Mouse (Mus musculus): ENCODE measurements around the gene Ddx4. TPM values are rescaled to one million over a fixed set of nuclear protein-coding genes. Genes with fewer than 3 reads are reported as not detected.

Gene Ddx4
- polyA plus RNA-seq, 1 experiment = not detected

DNA sequence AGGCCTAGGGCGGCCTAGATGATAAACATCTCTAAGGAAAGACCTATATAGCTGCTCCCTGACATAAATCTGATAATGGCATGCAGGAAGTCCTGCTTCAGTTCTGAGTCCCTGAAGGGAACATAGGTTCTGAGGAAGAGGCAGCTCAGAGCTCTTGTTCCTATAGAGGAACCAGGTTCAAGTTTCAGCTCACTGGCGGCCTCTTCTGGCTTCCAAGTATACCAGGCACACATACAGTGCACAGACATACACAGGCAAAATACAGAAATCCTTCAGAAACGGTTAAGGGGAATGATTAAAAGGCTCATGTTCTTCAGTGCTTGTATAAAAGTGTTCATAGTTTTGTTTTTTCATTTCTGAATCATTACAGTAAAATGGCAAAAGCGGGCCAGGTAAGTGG is 25.9 kb upstream of the Ddx4 start:
- Histone ChIP-seq H3K27me3 (ENCODE audit: control insufficient read depth, insufficient read depth, low read length) (no peaks in the 10 kb centered on the region), H3K4me3 (ENCODE audit: low read depth, low read length) (no peak overlapping the region), H3K27ac (ENCODE audit: insufficient read depth, low read depth, low read length) (no peak overlapping the region), H3K4me1 (ENCODE audit: control insufficient read depth, insufficient read depth, insufficient read length, low read length) (no peaks in the 10 kb centered on the region), H3K36me3 (ENCODE audit: control insufficient read depth, insufficient read depth, low read length) (no peaks in the 10 kb centered on the region)
- TF ChIP-seq POLR2A (IDR thresholded peaks at IDR 0.05; ENCODE audit: low read depth, low read length) (no peak), CTCF (IDR thresholded peaks at IDR 0.05; ENCODE audit: extremely low read depth, insufficient read length, insufficient replicate concordance, low read depth, low read length) (no peak)
- WGBS = 89% methylated on average over 4 of the region's 4 CpGs

DNA sequence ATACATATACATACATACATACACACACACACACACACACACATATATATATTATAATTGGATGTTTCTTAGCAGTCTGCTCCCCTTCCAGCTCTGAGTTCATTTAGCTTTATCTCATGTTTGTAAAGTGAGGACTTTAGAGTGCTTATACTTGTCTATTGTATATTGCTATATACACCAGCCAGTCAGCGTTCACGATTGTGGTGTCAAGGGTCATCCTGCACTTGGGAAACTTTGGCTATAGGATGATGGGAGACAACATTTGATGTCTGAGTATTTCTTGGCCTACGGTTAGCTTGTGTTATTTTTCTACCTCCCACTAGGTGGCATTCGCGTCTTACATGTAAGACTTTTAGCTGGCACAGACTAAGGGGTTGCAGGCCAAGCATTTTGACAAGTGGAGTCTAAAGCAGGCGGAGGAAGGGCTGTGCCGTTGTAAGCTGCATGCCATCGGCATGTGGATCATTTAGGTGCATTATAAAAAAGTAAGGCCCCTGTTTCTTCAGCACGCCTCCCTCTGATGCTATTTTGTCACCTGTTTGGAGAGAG is 21.7 kb upstream of the Ddx4 start:
- H3K27me3 ChIP-seq (ENCODE audit: control insufficient read depth, insufficient read depth, low read length) = no peaks in the 10 kb centered on the region
- TF ChIP-seq POLR2A (IDR thresholded peaks at IDR 0.05; ENCODE audit: low read depth, low read length) (no peak), CTCF (IDR thresholded peaks at IDR 0.05; ENCODE audit: extremely low read depth, insufficient read length, insufficient replicate concordance, low read depth, low read length) (peak; percentile 50; the same call in 1 of the 2 replicates)
- no peak overlapping the region for H3K27ac ChIP-seq (ENCODE audit: insufficient read depth, low read depth, low read length)
- 16% methylated on average over 9 of the region's 9 CpGs for WGBS
- H3K4me1 ChIP-seq (ENCODE audit: control insufficient read depth, insufficient read depth, insufficient read length, low read length) = no peaks in the 10 kb centered on the region
- 0 out of 2 replicates have a peak, but pooled peaks cover 2% of the 10 kb centered on the region for H3K36me3 ChIP-seq (ENCODE audit: control insufficient read depth, insufficient read depth, low read length)
- H3K4me3 ChIP-seq (ENCODE audit: low read depth, low read length) = no peak overlapping the region

GRCm38 (mm10) chr13:112672797-112673196 is 20.5 kb upstream of the Ddx4 start:
- Histone ChIP-seq H3K27me3 (ENCODE audit: control insufficient read depth, insufficient read depth, low read length) (no peaks in the 10 kb centered on the region), H3K4me1 (ENCODE audit: control insufficient read depth, insufficient read depth, insufficient read length, low read length) (no peaks in the 10 kb centered on the region), H3K27ac (ENCODE audit: insufficient read depth, low read depth, low read length) (no peak overlapping the region), H3K36me3 (ENCODE audit: control insufficient read depth, insufficient read depth, low read length) (0 out of 2 replicates have a peak, but pooled peaks cover 2% of the 10 kb centered on the region), H3K4me3 (ENCODE audit: low read depth, low read length) (no peak overlapping the region)
- TF ChIP-seq CTCF (IDR thresholded peaks at IDR 0.05; ENCODE audit: extremely low read depth, insufficient read length, insufficient replicate concordance, low read depth, low read length) (no peak), POLR2A (IDR thresholded peaks at IDR 0.05; ENCODE audit: low read depth, low read length) (no peak)
- WGBS = 36% methylated on average over 6 of the region's 6 CpGs

GRCm38 (mm10) chr13:112671708-112672107 is 19.4 kb upstream of the Ddx4 start:
- H3K4me3 ChIP-seq (ENCODE audit: low read depth, low read length) = no peak overlapping the region
- 0 out of 2 replicates have a peak, but pooled peaks cover 2% of the 10 kb centered on the region for H3K36me3 ChIP-seq (ENCODE audit: control insufficient read depth, insufficient read depth, low read length)
- 75% methylated on average over 13 of the region's 13 CpGs for WGBS

DNA sequence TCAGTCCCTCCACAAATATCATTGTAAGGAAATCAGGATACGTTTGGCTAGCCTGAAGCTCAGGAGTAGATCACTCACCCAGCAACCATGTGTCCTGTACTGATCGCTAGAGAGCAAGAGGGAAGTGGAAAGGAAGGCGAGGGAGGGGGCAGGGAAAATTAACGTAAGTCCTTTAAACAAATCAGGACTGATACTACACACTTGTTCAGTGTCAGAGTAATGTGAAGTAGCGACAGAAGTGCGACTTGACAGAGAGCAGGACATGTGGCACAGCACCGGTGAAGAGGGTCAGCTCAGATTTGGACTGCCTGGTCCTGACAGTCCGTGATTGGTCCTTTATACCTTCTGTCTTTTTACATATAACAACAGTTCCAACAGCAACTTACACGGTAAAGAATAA is 14.9 kb upstream of the Ddx4 start:
- no peaks in the 10 kb centered on the region for H3K4me1 ChIP-seq (ENCODE audit: control insufficient read depth, insufficient read depth, insufficient read length, low read length)
- H3K4me3 ChIP-seq (ENCODE audit: low read depth, low read length) = no peak overlapping the region
- no peaks in the 10 kb centered on the region for H3K27me3 ChIP-seq (ENCODE audit: control insufficient read depth, insufficient read depth, low read length)
- 0 out of 2 replicates have a peak, but pooled peaks cover 2% of the 10 kb centered on the region for H3K36me3 ChIP-seq (ENCODE audit: control insufficient read depth, insufficient read depth, low read length)
- TF ChIP-seq POLR2A (IDR thresholded peaks at IDR 0.05; ENCODE audit: low read depth, low read length) = no peak
- no peak for TF ChIP-seq CTCF (IDR thresholded peaks at IDR 0.05; ENCODE audit: extremely low read depth, insufficient read length, insufficient replicate concordance, low read depth, low read length)
- H3K27ac ChIP-seq (ENCODE audit: insufficient read depth, low read depth, low read length) = peak overlapping the region; percentile 28; the same call in 1 of the 2 replicates
- 81% methylated on average over 9 of the region's 9 CpGs for WGBS

More at GRCm38 (mm10) chr13:112671708-112672107, 19.4 kb upstream of the Ddx4 start:
- no peak for TF ChIP-seq CTCF (IDR thresholded peaks at IDR 0.05; ENCODE audit: extremely low read depth, insufficient read length, insufficient replicate concordance, low read depth, low read length)
- TF ChIP-seq POLR2A (IDR thresholded peaks at IDR 0.05; ENCODE audit: low read depth, low read length) = no peak
- Histone ChIP-seq H3K27me3 (ENCODE audit: control insufficient read depth, insufficient read depth, low read length) (no peaks in the 10 kb centered on the region), H3K27ac (ENCODE audit: insufficient read depth, low read depth, low read length) (no peak overlapping the region), H3K4me1 (ENCODE audit: control insufficient read depth, insufficient read depth, insufficient read length, low read length) (no peaks in the 10 kb centered on the region)

DNA sequence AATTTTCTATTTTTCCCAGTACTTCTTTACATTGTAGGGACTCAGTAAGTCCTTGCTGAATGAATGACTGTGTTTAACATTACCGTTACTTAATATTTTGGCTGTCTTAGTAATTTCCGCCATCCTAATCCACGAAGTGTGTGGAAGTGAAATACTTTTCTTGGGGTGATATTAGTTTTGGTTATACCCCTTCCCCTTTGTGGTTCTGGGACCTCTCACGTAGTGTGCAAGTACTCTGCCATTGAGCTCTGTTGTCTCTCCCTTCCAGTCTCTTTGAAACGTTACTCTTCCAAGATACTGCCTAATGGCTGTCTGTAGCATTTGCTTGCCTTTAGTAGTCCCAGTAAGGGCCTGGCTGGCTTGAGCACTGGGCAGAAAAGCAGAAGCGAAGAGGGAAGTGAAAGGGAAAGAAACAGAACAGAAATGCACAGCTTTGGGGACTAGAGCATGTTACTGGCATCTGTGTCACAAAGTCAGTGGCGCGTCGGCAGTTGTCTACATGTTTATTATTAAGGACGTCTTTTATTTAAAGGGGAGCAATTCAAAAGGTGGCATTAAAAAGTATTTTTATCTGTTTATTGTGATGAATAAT is 14.3 kb upstream of the Ddx4 start:
- 0 out of 2 replicates have a peak, but pooled peaks cover 2% of the 10 kb centered on the region for H3K36me3 ChIP-seq (ENCODE audit: control insufficient read depth, insufficient read depth, low read length)
- H3K27me3 ChIP-seq (ENCODE audit: control insufficient read depth, insufficient read depth, low read length) = no peaks in the 10 kb centered on the region
- 0 out of 2 replicates have a peak overlapping the region, but pooled peaks have one; percentile 40 for H3K27ac ChIP-seq (ENCODE audit: insufficient read depth, low read depth, low read length)
- H3K4me1 ChIP-seq (ENCODE audit: control insufficient read depth, insufficient read depth, insufficient read length, low read length) = no peaks in the 10 kb centered on the region
- no peak for TF ChIP-seq POLR2A (IDR thresholded peaks at IDR 0.05; ENCODE audit: low read depth, low read length)
- no peak for TF ChIP-seq CTCF (IDR thresholded peaks at IDR 0.05; ENCODE audit: extremely low read depth, insufficient read length, insufficient replicate concordance, low read depth, low read length)
- no peak overlapping the region for H3K4me3 ChIP-seq (ENCODE audit: low read depth, low read length)
- 85% methylated on average over 10 of the region's 10 CpGs for WGBS

- Histone ChIP-seq H3K27ac (ENCODE audit: insufficient read depth, low read depth, low read length) (no peak overlapping the region), H3K27me3 (ENCODE audit: control insufficient read depth, insufficient read depth, low read length) (no peaks in the 10 kb centered on the region), H3K4me3 (ENCODE audit: low read depth, low read length) (no peak overlapping the region), H3K36me3 (ENCODE audit: control insufficient read depth, insufficient read depth, low read length) (no peaks in the 10 kb centered on the region), H3K4me1 (ENCODE audit: control insufficient read depth, insufficient read depth, insufficient read length, low read length) (no peaks in the 10 kb centered on the region; the same call in none of the 2 replicates)
- TF ChIP-seq CTCF (IDR thresholded peaks at IDR 0.05; ENCODE audit: extremely low read depth, insufficient read length, insufficient replicate concordance, low read depth, low read length) (no peak), POLR2A (IDR thresholded peaks at IDR 0.05; ENCODE audit: low read depth, low read length) (no peak)
- 84% methylated on average over 2 of the region's 2 CpGs for WGBS
These were observed 9.4 kb upstream of the Ddx4 start for GRCm38 (mm10) chr13:112661687-112662086.
